Comparison of ENCODE assay signal across 17 mouse cellular contexts in genomic region chr1:90751221-90751620, GRCm38 (mm10).
DNase-seq lines count a peak whose midpoint lies in the region; ATAC-seq and TF ChIP-seq lines count a peak whose summit lies in the region.
"Had no signal": no experiment of that assay in that cellular context is flagged by ENCODE, and none has a peak within 500 bp of the region (broad histone marks: within the 10 kb centered on the region; RNA-seq: fewer than 3 reads in every experiment).

No protein-coding gene starts in this region.

- no peak overlapping the region for H3K4me2 ChIP-seq in intestine, embryonic 14.5 days (ENCODE audit: low read length)
- H3K4me2 ChIP-seq in intestine, embryonic 16.5 days (ENCODE audit: low read depth, low read length) = no peak overlapping the region
- no peak overlapping the region for H3K4me2 ChIP-seq in lung, embryonic 16.5 days (ENCODE audit: low read depth, low read length)
- H3K4me2 ChIP-seq: liver, embryonic 11.5 days; midbrain, embryonic 12.5 days had no signal

- DNase-seq in intestine, embryonic 14.5 days (ENCODE audit: low spot score) = no peak
- DNase-seq in lung, postnatal 25 days (ENCODE audit: low spot score) = no peak
- DNase-seq in limb, embryonic 10.5 days (ENCODE audit: low spot score) = no peak
- DNase-seq in thymus, postnatal 10 days (ENCODE audit: low spot score in 2 of 2) = no peak
- DNase-seq in natural killer cell, adult 2 months (ENCODE audit: low spot score in 2 of 2) = no peak
- DNase-seq: cerebellum, adult 11 months; cerebellum, postnatal 25 days; layer of hippocampus, postnatal 36 days; lung, postnatal 36 days; thymus, postnatal 14 days had no signal

- no peaks in the 10 kb centered on the region for H3K27me3 ChIP-seq in intestine, embryonic 14.5 days (replicated peaks; ENCODE audit: control insufficient read depth, insufficient read depth, low read length)
- no peaks in the 10 kb centered on the region for H3K27me3 ChIP-seq in intestine, embryonic 16.5 days (replicated peaks; ENCODE audit: control insufficient read depth, insufficient read depth, low read length)
- no peaks in the 10 kb centered on the region for H3K27me3 ChIP-seq in lung, embryonic 16.5 days (ENCODE audit: control insufficient read depth, insufficient read depth, low read depth, low read length)
- no peaks in the 10 kb centered on the region for H3K27me3 ChIP-seq in limb, embryonic 10.5 days (ENCODE audit: low read depth, poor library complexity, severe bottlenecking)
- H3K27me3 ChIP-seq: midbrain, embryonic 12.5 days had no signal

- peaks cover 38% of the 10 kb centered on the region for H3K4me1 ChIP-seq in intestine, embryonic 14.5 days (replicated peaks; ENCODE audit: control insufficient read depth, insufficient read depth, low read length)
- peaks cover 5% of the 10 kb centered on the region; the same call in 1 of the 2 replicates for H3K4me1 ChIP-seq in intestine, embryonic 16.5 days (ENCODE audit: control insufficient read depth, insufficient read depth, low read length)
- H3K4me1 ChIP-seq in lung, embryonic 16.5 days (replicated peaks; ENCODE audit: control insufficient read depth, insufficient read depth, low read length) = peaks cover 8% of the 10 kb centered on the region
- H3K4me1 ChIP-seq in embryonic fibroblast, embryonic 13.5 days (ENCODE audit: control insufficient read depth, insufficient read depth, low read length) = peaks cover 21% of the 10 kb centered on the region
- H3K4me1 ChIP-seq in limb, embryonic 10.5 days = peaks cover 26% of the 10 kb centered on the region
- H3K4me1 ChIP-seq: midbrain, embryonic 12.5 days had no signal

- no peaks in the 10 kb centered on the region for H3K36me3 ChIP-seq in intestine, embryonic 14.5 days (ENCODE audit: control insufficient read depth, insufficient read depth, low read length)
- H3K36me3 ChIP-seq in intestine, embryonic 16.5 days (ENCODE audit: control insufficient read depth, insufficient read depth, low read length) = no peaks in the 10 kb centered on the region
- H3K36me3 ChIP-seq in lung, embryonic 16.5 days (ENCODE audit: control insufficient read depth, insufficient read depth, low read length) = no peaks in the 10 kb centered on the region
- no peaks in the 10 kb centered on the region for H3K36me3 ChIP-seq in limb, embryonic 10.5 days
- H3K36me3 ChIP-seq: midbrain, embryonic 12.5 days had no signal

- TF ChIP-seq CTCF in embryonic fibroblast, embryonic 13.5 days (IDR thresholded peaks at IDR 0.05; ENCODE audit: borderline replicate concordance, insufficient read depth, low read length) = no peak

- no peak for ATAC-seq in intestine, embryonic 14.5 days (replicated peaks; ENCODE audit: low FRiP score, low TSS enrichment, low read depth)
- no peak for ATAC-seq in intestine, embryonic 16.5 days
- peak; percentile 59 for ATAC-seq in lung, embryonic 16.5 days (ENCODE audit: low read depth)

- no peak overlapping the region for H3K9ac ChIP-seq in intestine, embryonic 14.5 days (ENCODE audit: low read length)
- no peak overlapping the region for H3K9ac ChIP-seq in intestine, embryonic 16.5 days (ENCODE audit: low read depth, low read length)
- H3K9ac ChIP-seq in lung, embryonic 16.5 days (ENCODE audit: low read length) = no peak overlapping the region
- H3K9ac ChIP-seq: midbrain, embryonic 12.5 days had no signal

- no peak overlapping the region for H3K4me3 ChIP-seq in intestine, embryonic 14.5 days (ENCODE audit: low read depth, low read length)
- H3K4me3 ChIP-seq in intestine, embryonic 16.5 days (ENCODE audit: low read length) = no peak overlapping the region
- no peak overlapping the region for H3K4me3 ChIP-seq in lung, embryonic 16.5 days (ENCODE audit: low read length)
- H3K4me3 ChIP-seq in embryonic fibroblast, embryonic 13.5 days (ENCODE audit: insufficient read depth, low read length) = no peak overlapping the region
- no peak overlapping the region for H3K4me3 ChIP-seq in limb, embryonic 10.5 days
- H3K4me3 ChIP-seq: midbrain, embryonic 12.5 days; myocyte had no signal

- no peaks in the 10 kb centered on the region for H3K9me3 ChIP-seq in intestine, embryonic 14.5 days (ENCODE audit: control insufficient read depth, low read length)
- H3K9me3 ChIP-seq in intestine, embryonic 16.5 days (ENCODE audit: control insufficient read depth, low read length) = no peaks in the 10 kb centered on the region
- H3K9me3 ChIP-seq in lung, embryonic 16.5 days (ENCODE audit: control insufficient read depth, low read length) = no peaks in the 10 kb centered on the region
- no peaks in the 10 kb centered on the region for H3K9me3 ChIP-seq in limb, embryonic 10.5 days (replicated peaks)
- H3K9me3 ChIP-seq: midbrain, embryonic 12.5 days had no signal

- peak overlapping the region; percentile 29; the same call in 1 of the 2 replicates for H3K27ac ChIP-seq in intestine, embryonic 14.5 days (ENCODE audit: low read depth)
- no peak overlapping the region for H3K27ac ChIP-seq in intestine, embryonic 16.5 days (ENCODE audit: low read length)
- peak overlapping the region; percentile 48 for H3K27ac ChIP-seq in lung, embryonic 16.5 days (ENCODE audit: low read length)
- H3K27ac ChIP-seq in embryonic fibroblast, embryonic 13.5 days (ENCODE audit: insufficient read depth, low read length) = 0 out of 2 replicates have a peak overlapping the region, but pooled peaks have one; percentile 25
- peak overlapping the region; percentile 42; the same call in 1 of the 2 replicates for H3K27ac ChIP-seq in limb, embryonic 10.5 days
- H3K27ac ChIP-seq: kidney, postnatal 0 days; midbrain, embryonic 12.5 days had no signal

- WGBS in intestine, embryonic 14.5 days = 27% methylated on average over 4 of the region's 4 CpGs
- 53% methylated on average over 4 of the region's 4 CpGs for WGBS in intestine, embryonic 16.5 days
- WGBS in lung, embryonic 16.5 days = 46% methylated on average over 4 of the region's 4 CpGs
- WGBS in limb, embryonic 10.5 days = 66% methylated on average over 4 of the region's 4 CpGs

- no peak for TF ChIP-seq POLR2A in embryonic fibroblast, embryonic 13.5 days (IDR thresholded peaks at IDR 0.05; ENCODE audit: low read depth, low read length)
